Mouse (Mus musculus) heart, adult 2 months (tissue): ENCODE measurements around the gene Rbm19. TPM values are rescaled to one million over a fixed set of nuclear protein-coding genes. Genes with fewer than 3 reads are reported as not detected.

Experiments
- DNase-seq, 2 experiments: peaks; one replicate each; pipeline ENCODE4 v3.0.0; 2021
- H3K27ac ChIP-seq: fragments of 200-600 bp; 2 replicates; pipeline ENCODE4 v1.8.1; 2022
- H3K27me3 ChIP-seq: fragments of 200-500 bp; 2 replicates; pipeline ENCODE4 v1.6.1; 2012; ENCODE audit warnings: mild to moderate bottlenecking, low read length, inconsistent platforms, mixed read lengths; ENCODE audit not compliant: control insufficient read depth, insufficient read depth
- H3K36me3 ChIP-seq: fragments of 200-500 bp; 2 replicates; pipeline ENCODE4 v1.6.1; 2012; ENCODE audit warnings: low read length, inconsistent platforms; ENCODE audit not compliant: control insufficient read depth, insufficient read depth
- H3K4me1 ChIP-seq: fragments of 200-500 bp; 2 replicates; pipeline ENCODE4 v1.6.1; 2011; ENCODE audit warnings: low read length; ENCODE audit not compliant: control insufficient read depth, insufficient read depth
- H3K4me3 ChIP-seq: fragments of 200-600 bp; 2 replicates; pipeline ENCODE4 v1.8.1; 2022
- H3K79me2 ChIP-seq: fragments of 200-500 bp; replicated peaks from 2 replicates; pipeline ENCODE4 v1.6.1; 2012; ENCODE audit warnings: mild to moderate bottlenecking, inconsistent platforms, low read length, moderate library complexity, mixed read lengths; ENCODE audit not compliant: control insufficient read depth, insufficient read depth
- H3K9ac ChIP-seq: fragments of 200-500 bp; 2 replicates; pipeline ENCODE4 v1.6.1; 2012; ENCODE audit warnings: low read depth, mild to moderate bottlenecking, control low read depth, inconsistent platforms, low read length, mixed read lengths
- CTCF ChIP-seq: fragments of 200-600 bp; IDR thresholded peaks from 2 replicates; pipeline ENCODE4 v1.8.1; 2022; ENCODE audit warnings: antibody characterized with exemption, mild to moderate bottlenecking, moderate library complexity
- EP300 ChIP-seq: fragments of 200-500 bp; IDR thresholded peaks from 2 replicates; pipeline ENCODE4 v1.6.1; 2011; ENCODE audit warnings: low read depth, low read length, control low read depth; ENCODE audit not compliant: insufficient read depth
- POLR2A ChIP-seq: fragments of 200-500 bp; IDR thresholded peaks from 2 replicates; pipeline ENCODE4 v1.6.1; 2011; ENCODE audit warnings: mild to moderate bottlenecking, low read depth, low read length, control low read depth; ENCODE audit not compliant: insufficient read depth
- WGBS: fragments of 180-500 bp; shearing (Covaris S2); methylation state at CpG from one replicate; pipeline ENCODE4 v1.1.7; 2018; 5-methylcytosine and 5-hydroxymethylcytosine counted together
- intact Hi-C: fragments of 180-260 bp; cut with DNase I; formaldehyde crosslinking; loops from one replicate; pipeline ENCODE4 v1.15.1; 2025
- polyA plus RNA-seq: library from polyadenylated mRNA; depleted of rRNA; stranded (reverse); fragments of >200 nt; gene quantifications from 2 replicates; pipeline ENCODE4 v1.2.3, GENCODE M21; 2012
- total RNA-seq, 2 experiments: library from RNA; stranded (reverse); gene quantifications; 2 replicates each; pipeline ENCODE4 v1.2.3; 2021

Gene Rbm19
- total and polyA plus RNA-seq, 3 experiments, result 11.6 to 22.1 (median 19.6) TPM

- no peak overlapping the region for H3K27ac ChIP-seq
- DNase-seq, result no peak
- H3K36me3 ChIP-seq, result no peaks in the 10 kb centered on the region
- no peaks in the 10 kb centered on the region for H3K79me2 ChIP-seq
- 69% methylated on average over 19 of the region's 19 CpGs for WGBS
- no peak for TF ChIP-seq POLR2A
- TF ChIP-seq EP300, result no peak
- no peak for TF ChIP-seq CTCF
- H3K27me3 ChIP-seq, result no peaks in the 10 kb centered on the region
- no peak overlapping the region for H3K4me3 ChIP-seq
- intact Hi-C loops, result loop anchor here (1.0 to 2.0 kb wide), 2 partner anchors 66 to 295 kb away; no protein-coding TSS in a partner anchor
- no peaks in the 10 kb centered on the region; the same call in 1 of the 2 replicates for H3K4me1 ChIP-seq
- no peak overlapping the region for H3K9ac ChIP-seq
Observed at GRCm38 (mm10) chr5:120145371-120146050, 29.2 kb downstream of the Rbm19 start.

GRCm38 (mm10) chr5:120146051-120146385, 29.8 kb downstream of the Rbm19 start:
- no peaks in the 10 kb centered on the region for H3K36me3 ChIP-seq
- no peaks in the 10 kb centered on the region for H3K79me2 ChIP-seq
- TF ChIP-seq POLR2A, result no peak
- 0 out of 2 replicates have a peak, but pooled peaks have one; percentile 63 for TF ChIP-seq EP300
- TF ChIP-seq CTCF, result peak; percentile 88
- intact Hi-C loops, result loop anchor here (1.0 to 2.0 kb wide), 2 partner anchors 65 to 295 kb away; no protein-coding TSS in a partner anchor
- DNase-seq, result peak; percentile 41 to 64
- no peak overlapping the region for H3K27ac ChIP-seq
- no peaks in the 10 kb centered on the region; the same call in 1 of the 2 replicates for H3K4me1 ChIP-seq
- H3K27me3 ChIP-seq, result no peaks in the 10 kb centered on the region
- 32% methylated on average over 11 of the region's 11 CpGs for WGBS
- H3K4me3 ChIP-seq, result no peak overlapping the region
- no peak overlapping the region for H3K9ac ChIP-seq

GRCm38 (mm10) chr5:120146909-120147308, 30.6 kb downstream of the Rbm19 start:
- intact Hi-C loops, result loop anchor here (1.0 to 2.0 kb wide), 2 partner anchors 64 to 294 kb away; no protein-coding TSS in a partner anchor
- H3K36me3 ChIP-seq, result no peaks in the 10 kb centered on the region
- H3K79me2 ChIP-seq, result no peaks in the 10 kb centered on the region
- H3K4me1 ChIP-seq, result no peaks in the 10 kb centered on the region; the same call in 1 of the 2 replicates
- WGBS, result 88% methylated on average over 3 of the region's 3 CpGs
- H3K27me3 ChIP-seq, result no peaks in the 10 kb centered on the region
- H3K4me3 ChIP-seq, result no peak overlapping the region
- TF ChIP-seq POLR2A (no peak), EP300 (no peak)
- DNase-seq, result no peak
- no peak overlapping the region for H3K27ac ChIP-seq
- H3K9ac ChIP-seq, result no peak overlapping the region

- DNase-seq, result no peak
- intact Hi-C loops, result no loop called here
- H3K4me1 ChIP-seq, result no peaks in the 10 kb centered on the region; the same call in 1 of the 2 replicates
- no peak overlapping the region for H3K4me3 ChIP-seq
- no peak overlapping the region for H3K9ac ChIP-seq
- H3K36me3 ChIP-seq, result no peaks in the 10 kb centered on the region
- WGBS, result 91% methylated on average over 9 of the region's 9 CpGs
- TF ChIP-seq CTCF (no peak), POLR2A (no peak), EP300 (no peak)
- H3K27me3 ChIP-seq, result no peaks in the 10 kb centered on the region
- H3K79me2 ChIP-seq, result no peaks in the 10 kb centered on the region
- no peak overlapping the region for H3K27ac ChIP-seq
Observed at GRCm38 (mm10) chr5:120148246-120148645, 32.0 kb downstream of the Rbm19 start.

GRCm38 (mm10) chr5:120151145-120151544, 34.9 kb downstream of the Rbm19 start:
- peaks cover 2% of the 10 kb centered on the region; the same call in 1 of the 2 replicates for H3K4me1 ChIP-seq
- DNase-seq, result no peak
- no peaks in the 10 kb centered on the region for H3K79me2 ChIP-seq
- TF ChIP-seq CTCF (peak; percentile 42), POLR2A (no peak), EP300 (no peak)
- no peaks in the 10 kb centered on the region for H3K27me3 ChIP-seq
- no peak overlapping the region for H3K9ac ChIP-seq
- H3K27ac ChIP-seq, result no peak overlapping the region
- intact Hi-C loops, result no loop called here
- WGBS, result 91% methylated on average over 4 of the region's 4 CpGs
- H3K36me3 ChIP-seq, result no peaks in the 10 kb centered on the region
- H3K4me3 ChIP-seq, result no peak overlapping the region

- intact Hi-C loops, result no loop called here
- Histone ChIP-seq H3K36me3 (no peaks in the 10 kb centered on the region), H3K4me3 (no peak overlapping the region), H3K9ac (no peak overlapping the region), H3K27ac (no peak overlapping the region), H3K4me1 (peaks cover 2% of the 10 kb centered on the region), H3K27me3 (no peaks in the 10 kb centered on the region), H3K79me2 (no peaks in the 10 kb centered on the region)
- TF ChIP-seq CTCF, result no peak
- no peak for TF ChIP-seq EP300
- no peak for TF ChIP-seq POLR2A
- no peak for DNase-seq
- WGBS, result 96% methylated on average over 3 of the region's 3 CpGs
Observed at GRCm38 (mm10) chr5:120153140-120153539, 36.9 kb downstream of the Rbm19 start.
